Mouse (Mus musculus) heart, adult 2 months (tissue): ENCODE measurements at regions not wholly inside any gene's neighbourhood (a gene's known extent, or its start where the extent isn't known, plus 50 kb on each side); places are given as distances from the start of the nearest gene placed in this dataset.

Source experiments
- CTCF ChIP-seq: fragments of 200-600 bp; IDR thresholded peaks from 2 replicates; pipeline ENCODE4 v1.8.1; 2022; ENCODE audit warnings: antibody characterized with exemption, mild to moderate bottlenecking, moderate library complexity
- EP300 ChIP-seq: fragments of 200-500 bp; IDR thresholded peaks from 2 replicates; pipeline ENCODE4 v1.6.1; 2011; ENCODE audit warnings: low read depth, low read length, control low read depth; ENCODE audit not compliant: insufficient read depth
- POLR2A ChIP-seq: fragments of 200-500 bp; IDR thresholded peaks from 2 replicates; pipeline ENCODE4 v1.6.1; 2011; ENCODE audit warnings: mild to moderate bottlenecking, low read depth, low read length, control low read depth; ENCODE audit not compliant: insufficient read depth

DNA sequence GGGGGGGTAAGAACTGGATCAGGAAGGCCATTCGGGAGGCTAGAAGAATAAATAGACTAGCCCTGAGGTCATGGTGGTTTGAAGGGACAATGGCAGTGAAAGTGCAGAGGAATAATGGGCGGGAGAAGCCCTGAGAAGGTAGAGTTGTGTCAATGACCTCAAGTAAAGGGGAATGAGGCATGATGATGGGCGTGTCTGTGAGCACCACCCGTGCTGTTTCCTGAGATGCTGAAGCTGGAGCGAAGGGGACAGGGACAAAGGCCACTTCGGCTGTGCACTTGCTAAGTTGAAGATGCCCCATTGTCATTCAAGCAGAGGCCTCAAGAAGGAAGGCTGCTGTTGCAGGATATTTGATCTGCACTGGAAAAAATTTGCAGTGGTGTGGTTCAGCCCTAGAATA lies 69.5 kb downstream of the Adra2a start:
- TF ChIP-seq CTCF, result no peak
- no peak for TF ChIP-seq EP300
- no peak for TF ChIP-seq POLR2A
